Mouse (Mus musculus) right cerebral cortex, postnatal 36 days (tissue): ENCODE measurements around the gene 4930449I24Rik.
"Not testable (repeated sequence)": the region's sequence is repeated elsewhere in the genome, so short reads cannot be mapped to it uniquely, and the experiment has no call there.

Experiments used
- DNase-seq, 2 experiments: peaks; one replicate each; pipeline ENCODE4 v3.0.0; 2022; ENCODE audit warnings: low spot score in 2 of 2, mixed read lengths in 1 of 2

The 4930449I24Rik gene

DNA sequence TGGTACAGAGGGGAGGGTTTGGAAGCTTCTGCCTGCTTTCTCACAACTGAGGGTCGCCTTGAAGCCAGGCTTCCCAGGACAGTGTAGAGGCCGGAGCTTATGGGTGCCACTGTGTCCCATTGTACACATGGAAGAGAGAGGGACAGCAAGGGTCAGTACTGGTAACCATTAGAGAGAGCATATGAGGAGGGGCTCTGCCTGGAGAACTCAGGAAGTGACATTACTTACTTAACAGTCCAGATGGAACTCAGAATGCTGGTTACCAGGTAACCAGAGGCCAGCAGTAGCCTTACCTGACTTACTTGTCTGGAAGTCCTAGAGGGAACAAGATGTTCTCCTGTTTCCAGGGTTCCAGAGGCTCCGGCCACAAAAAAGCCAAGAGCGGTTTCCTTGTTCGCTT, at the start of gene 4930449I24Rik:
TSS of gene 4930449I24Rik (plus strand) at position 301 of the 400 bp plus-strand sequence.
- not testable (repeated sequence) for DNase-seq

DNA sequence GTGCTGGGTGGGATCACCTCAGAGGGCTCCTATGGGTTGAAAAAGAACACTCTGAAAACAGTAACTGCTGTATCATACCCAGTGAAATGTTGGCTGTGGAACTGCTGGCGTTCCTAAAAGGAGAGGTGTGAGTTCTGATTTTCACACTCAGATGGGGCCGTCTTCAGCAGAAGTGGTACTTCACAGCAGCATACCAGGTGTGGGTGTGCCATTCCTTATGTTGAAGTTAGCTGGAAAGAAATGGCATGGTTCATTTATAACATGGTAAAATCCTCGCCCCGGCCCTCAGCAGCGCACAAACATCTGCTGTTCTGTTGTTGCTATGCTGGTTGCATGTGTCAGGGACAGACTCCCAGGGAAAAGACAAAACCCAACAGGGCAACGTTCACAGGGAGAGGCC, 48.6 kb upstream of the 4930449I24Rik start:
- peak; percentile 25 to 37 for DNase-seq

DNA sequence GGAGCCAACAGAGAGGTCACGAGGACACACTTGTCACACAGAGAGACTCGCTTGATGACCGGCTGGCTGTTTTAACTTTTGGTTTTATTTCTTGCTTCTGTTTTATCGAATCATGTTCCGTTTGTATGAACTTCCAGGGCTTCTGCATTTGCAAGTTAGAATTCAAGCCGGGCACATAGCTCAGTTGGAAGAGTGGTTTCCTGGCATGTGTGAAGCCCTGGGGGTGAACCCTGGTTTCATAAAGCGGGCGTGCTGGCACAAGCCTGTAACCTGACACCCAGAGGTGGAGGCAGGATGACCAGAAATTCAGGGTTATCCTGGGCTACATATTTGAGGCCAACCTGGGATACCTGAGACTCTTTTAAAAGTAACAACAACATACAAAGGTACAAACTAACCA, 40.6 kb upstream of the 4930449I24Rik start:
- DNase-seq: no peak

DNA sequence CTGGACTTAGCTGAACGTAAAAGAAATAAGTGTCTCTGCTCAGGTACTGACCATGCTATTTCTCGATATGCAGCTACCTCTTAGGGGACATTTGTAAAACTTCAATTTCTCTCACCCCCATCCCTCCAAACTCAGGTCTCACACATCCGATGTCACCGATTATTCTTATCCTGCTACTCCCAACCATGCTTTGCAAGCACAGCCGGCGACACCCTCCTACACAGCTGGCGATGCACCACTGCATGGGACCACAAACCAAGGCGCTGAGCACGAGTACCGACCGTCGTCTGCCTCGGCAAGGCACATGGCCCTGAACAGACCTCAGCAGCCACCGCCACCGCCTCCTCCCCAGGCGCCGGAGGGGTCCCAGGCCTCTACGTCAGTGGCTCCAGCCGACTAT, 35.5 kb upstream of the 4930449I24Rik start:
- DNase-seq: peak in 1 of 2 experiments; percentile 22

DNA sequence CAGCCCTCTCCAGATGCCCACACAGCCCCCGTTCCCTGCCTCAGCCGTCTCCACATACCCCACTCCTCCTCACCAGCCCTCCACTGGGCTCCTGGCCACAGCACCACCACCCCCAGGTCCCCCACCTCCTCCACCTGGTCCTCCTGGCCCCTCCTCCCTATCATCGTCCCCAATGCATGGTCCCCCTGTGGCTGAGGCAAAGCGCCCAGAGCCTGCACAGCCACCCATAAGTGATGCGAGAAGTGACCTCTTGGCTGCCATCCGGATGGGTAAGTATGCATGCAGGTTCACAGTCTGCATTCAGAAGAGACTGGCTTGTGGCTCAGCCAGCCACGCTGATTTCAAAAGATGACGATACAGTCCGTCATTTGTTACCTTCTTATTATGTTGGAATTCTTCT, 33.9 kb upstream of the 4930449I24Rik start:
- DNase-seq: no peak

DNA sequence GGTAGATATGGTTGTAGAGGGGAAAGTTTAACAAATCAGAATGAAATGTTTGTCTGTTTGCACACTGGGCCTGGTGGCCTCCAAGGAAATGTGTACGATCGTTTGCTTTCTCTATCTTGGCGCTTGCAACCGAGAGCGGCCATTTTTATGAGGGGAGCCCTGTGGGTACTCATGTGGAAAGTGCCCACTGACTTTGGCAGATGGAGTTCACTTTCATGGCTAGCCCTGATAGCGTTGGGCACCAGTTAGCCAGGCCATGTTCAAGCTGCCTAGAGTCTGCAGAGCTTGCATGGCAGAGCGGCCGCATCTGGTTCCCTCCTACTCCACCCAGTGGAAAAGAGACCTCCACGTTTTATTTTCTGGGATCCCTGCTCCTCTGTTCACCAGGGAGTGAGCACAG, 31.4 kb upstream of the 4930449I24Rik start:
- DNase-seq: no peak

DNA sequence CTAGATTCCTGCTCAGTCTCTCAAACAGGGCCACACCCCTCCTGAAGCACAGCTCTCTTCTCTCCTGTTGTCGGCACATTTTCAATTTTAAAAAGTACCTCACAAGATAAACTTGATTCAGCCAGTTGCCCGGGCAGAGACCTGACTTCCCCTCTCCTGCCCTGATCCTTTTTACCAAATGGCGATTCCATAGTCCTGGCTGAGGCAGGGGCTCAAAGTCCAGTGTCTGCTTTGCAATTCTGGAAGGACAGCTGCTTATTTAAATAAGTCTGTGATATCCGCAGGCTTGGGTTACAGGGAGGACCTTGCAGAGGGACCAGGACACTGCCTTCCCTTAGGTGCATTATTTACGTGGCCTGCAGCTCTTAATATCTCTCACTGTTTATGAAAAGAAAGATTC, 30.9 kb upstream of the 4930449I24Rik start:
- DNase-seq: no peak

DNA sequence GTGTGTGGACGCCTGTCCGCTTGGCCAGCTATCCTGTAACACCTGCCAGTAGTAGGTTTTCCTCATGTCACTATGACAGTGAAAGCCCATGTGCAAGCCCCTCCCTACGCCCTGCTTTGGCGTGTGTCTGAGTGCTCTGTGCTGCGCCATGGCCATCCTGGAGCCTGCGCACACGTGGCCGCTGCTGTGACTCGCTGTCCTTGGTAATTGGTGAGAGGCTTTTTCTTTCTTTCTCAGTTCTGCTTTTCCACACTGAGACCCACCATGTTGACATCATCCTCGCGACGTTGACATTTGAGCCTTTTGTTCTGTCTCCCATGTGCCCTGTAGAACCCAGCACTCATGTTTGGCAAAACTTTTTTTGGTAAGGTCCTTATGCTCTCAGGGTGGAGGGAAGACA, 30.4 kb upstream of the 4930449I24Rik start:
- DNase-seq: no peak

DNA sequence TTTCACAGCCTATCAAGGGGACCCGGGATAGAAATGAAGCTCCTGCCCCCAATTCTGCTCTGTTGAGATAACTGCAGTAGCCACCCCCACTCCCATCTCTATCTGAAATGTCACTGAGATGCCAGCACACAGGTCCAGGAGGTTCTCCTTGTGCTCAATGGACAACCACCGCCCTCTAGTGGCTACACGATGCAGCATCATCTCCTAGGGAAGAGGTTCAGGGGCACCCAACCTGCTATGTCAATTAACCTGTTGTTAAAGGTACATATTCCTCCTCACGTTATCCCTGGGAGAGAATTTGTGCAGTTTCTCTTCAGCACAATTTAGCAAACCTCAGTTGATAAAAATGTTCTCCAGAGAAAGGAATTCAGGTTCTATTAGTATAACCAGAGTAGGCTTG, 22.6 kb upstream of the 4930449I24Rik start:
- DNase-seq: peak; percentile 29

DNA sequence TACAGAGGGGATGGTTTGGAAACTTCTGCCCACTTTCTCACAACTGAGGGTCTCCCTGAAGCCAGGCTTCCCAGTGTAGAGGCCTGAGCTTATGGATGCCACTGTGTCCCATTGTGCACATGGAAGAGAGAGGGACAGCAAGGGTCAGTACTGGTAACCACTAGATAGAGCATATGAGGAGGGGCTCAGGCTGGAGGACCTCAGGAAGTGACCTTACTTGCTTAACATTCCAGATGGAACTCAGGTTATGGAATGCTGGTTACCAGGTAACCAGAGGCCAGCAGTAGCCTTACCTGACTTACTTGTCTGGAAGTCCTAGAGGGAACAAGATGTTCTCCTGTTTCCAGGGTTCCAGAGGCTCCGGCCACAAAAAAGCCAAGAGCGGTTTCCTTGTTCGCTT, 20.5 kb upstream of the 4930449I24Rik start, which contains the start of gene Gm6408:
TSS of gene Gm6408 (plus strand) at position 301 of the 400 bp plus-strand sequence.
- not testable (repeated sequence) for DNase-seq

DNA sequence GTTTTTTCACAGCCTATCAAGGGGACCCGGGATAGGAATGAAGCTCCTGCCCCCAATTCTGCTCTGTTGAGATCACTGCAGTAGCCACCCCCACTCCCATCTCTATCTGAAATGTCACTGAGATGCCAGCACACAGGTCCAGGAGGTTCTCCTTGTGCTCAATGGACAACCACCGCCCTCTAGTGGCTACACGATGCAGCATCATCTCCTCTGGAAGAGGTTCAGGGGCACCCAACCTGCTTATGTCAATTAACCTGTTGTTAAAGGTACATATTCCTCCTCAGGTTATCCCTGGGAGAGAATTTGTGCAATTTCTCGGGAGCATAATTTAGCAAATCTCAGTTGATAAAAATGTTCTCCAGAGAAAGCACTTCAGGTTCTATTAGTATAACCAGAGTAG, 13.2 kb upstream of the 4930449I24Rik start:
- not testable (repeated sequence) for DNase-seq

DNA sequence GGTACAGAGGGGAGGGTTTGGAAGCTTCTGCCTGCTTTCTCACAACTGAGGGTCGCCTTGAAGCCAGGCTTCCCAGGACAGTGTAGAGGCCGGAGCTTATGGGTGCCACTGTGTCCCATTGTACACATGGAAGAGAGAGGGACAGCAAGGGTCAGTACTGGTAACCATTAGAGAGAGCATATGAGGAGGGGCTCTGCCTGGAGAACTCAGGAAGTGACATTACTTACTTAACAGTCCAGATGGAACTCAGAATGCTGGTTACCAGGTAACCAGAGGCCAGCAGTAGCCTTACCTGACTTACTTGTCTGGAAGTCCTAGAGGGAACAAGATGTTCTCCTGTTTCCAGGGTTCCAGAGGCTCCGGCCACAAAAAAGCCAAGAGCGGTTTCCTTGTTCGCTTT, 11.1 kb upstream of the 4930449I24Rik start, which contains the start of gene Gm6370:
TSS of gene Gm6370 (plus strand) at position 301 of the 400 bp plus-strand sequence.
- DNase-seq: not testable (repeated sequence)

DNA sequence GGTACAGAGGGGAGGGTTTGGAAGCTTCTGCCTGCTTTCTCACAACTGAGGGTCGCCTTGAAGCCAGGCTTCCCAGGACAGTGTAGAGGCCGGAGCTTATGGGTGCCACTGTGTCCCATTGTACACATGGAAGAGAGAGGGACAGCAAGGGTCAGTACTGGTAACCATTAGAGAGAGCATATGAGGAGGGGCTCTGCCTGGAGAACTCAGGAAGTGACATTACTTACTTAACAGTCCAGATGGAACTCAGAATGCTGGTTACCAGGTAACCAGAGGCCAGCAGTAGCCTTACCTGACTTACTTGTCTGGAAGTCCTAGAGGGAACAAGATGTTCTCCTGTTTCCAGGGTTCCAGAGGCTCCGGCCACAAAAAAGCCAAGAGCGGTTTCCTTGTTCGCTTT, 11.6 kb downstream of the 4930449I24Rik start, which contains the start of gene Gm3402:
TSS of gene Gm3402 (plus strand) at position 301 of the 400 bp plus-strand sequence.
- not testable (repeated sequence) for DNase-seq

DNA sequence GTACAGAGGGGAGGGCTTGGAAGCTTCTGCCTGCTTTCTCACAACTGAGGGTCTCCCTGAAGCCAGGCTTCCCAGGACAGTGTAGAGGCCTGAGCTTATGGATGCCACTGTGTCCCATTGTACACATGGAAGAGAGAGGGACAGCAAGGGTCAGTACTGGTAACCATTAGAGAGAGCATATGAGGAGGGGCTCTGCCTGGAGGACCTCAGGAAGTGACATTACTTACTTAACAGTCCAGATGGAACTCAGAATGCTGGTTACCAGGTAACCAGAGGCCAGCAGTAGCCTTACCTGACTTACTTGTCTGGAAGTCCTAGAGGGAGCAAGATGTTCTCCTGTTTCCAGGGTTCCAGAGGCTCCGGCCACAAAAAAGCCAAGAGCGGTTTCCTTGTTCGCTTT, 23.3 kb downstream of the 4930449I24Rik start, which contains the start of gene Gm3404:
TSS of gene Gm3404 (plus strand) at position 301 of the 400 bp plus-strand sequence.
- not testable (repeated sequence) for DNase-seq

DNA sequence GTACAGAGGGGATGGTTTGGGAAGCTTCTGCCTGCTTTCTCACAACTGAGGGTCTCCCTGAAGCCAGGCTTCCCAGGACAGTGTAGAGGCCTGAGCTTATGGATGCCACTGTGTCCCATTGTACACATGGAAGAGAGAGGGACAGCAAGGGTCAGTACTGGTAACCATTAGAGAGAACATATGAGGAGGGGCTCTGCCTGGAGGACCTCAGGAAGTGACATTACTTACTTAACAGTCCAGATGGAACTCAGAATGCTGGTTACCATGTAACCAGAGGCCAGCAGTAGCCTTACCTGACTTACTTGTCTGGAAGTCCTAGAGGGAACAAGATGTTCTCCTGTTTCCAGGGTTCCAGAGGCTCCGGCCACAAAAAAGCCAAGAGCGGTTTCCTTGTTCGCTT, 35.1 kb downstream of the 4930449I24Rik start, which contains the start of gene Gm3409:
TSS of gene Gm3409 (plus strand) at position 301 of the 400 bp plus-strand sequence.
- DNase-seq: not testable (repeated sequence)
